Mouse (Mus musculus) frontal cortex, postnatal 14 days (tissue): ENCODE results near the gene Dock9.
"Not testable (repeated sequence)": the region's sequence is repeated elsewhere in the genome, so short reads cannot be mapped to it uniquely, and the experiment has no call there.

Source experiments
- DNase-seq, 2 experiments: peaks; one replicate each; pipeline ENCODE4 v3.0.0; 2022; ENCODE audit warnings: low spot score in 2 of 2

Gene Dock9

GRCm38 (mm10) chr14:121698620-121698950, 99.1 kb downstream of the Dock9 start:
- DNase-seq = no peak

DNA sequence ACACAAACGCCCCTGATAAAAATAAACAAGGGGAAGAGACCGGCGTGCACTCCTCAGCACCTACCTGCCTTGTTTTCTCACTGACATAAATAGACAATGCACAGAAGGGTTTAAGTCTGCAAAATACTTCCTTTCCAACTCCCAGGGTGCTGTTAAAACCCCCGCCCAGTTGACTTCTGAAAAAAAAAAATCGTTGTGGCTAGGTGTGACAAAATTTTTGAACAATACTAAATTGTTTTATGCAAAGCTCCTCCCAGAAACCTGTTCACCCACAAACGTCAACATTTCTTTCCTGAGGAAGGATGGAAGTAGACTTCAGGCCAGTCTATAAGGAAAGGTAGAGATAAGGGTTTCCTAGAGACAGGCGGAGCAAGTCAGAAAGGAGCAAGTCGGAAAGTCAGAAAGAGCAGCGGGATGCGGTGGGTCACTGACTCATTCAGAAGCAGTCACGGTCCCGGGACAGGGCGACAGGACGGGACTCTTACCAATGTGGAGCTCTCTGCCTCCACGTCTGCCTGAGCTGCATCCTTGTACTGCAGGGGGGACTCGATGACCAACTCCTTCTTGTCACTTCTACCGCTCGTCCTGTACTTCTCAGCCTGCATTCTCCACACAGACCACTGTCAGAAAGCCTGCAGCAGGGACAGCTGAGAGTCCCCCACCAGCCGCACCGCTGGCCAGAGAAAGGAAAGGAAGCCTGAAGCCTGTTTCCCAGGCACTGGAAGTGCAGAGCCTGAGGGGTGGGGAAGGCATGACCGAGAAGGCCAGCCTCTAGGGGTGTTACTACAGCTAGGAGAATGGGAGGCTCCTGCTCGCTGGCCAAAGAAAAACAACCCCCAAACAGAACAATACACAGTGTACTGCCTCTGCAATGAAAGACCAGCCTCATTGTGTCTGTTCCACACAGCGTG, 99.7 kb downstream of the Dock9 start:
- DNase-seq = peak; percentile 30 to 48

DNA sequence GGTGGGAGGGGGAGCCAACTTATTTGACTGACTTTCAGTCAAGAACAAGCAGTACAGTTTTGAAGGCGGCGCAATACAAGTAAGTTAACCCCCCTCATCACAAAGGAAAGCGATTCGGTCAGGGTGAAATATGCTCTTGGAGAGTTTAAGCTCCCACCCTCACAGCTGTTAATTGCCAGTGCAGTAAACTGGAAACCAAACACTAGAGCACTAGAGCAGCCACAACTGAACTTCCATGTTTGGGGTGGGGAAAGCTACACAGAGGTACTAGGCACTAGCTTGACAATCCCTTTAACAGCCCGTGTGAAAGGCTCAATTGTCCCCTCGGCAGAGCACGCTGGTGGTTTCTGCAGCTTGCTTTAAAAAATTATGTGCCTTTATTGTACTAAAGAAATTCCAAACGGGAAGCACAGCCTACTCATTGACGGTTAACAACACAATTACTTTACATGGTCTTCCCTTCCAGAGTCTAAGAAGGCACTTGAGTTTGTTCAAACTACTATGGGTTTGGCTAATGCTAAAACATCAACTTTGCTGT, 100.4 kb downstream of the Dock9 start:
- no peak for DNase-seq

DNA sequence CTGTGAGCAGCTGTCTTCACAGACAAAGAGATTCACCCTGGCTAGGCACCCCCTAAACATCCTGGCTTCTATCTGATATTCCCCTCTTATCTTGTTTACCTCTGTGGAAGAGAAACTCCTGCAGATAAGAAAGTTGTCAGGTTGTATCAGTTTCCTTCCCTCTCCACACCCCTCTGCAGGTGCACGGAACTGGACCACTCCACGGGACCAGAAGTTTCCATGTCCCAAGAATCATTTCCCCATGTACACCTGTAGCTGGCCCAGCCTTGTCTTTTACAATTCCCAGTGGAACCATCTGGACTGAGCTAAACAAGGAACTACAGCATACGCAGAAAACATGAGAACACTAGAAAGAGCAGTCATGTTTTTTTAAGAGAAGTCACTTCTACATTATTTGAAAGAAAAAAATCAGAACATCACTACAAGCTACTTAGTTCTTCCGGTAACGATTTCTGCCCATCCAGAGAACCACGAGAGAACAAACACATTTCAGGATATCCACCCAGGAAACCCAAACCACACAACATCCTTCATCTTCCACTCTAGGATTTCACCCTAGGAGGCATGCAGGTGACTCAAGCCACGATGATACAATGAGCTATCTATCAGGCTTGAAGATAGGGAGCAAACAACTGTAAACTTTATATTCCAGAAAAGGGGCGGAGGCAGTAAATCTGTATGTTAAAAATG, 101.1 kb downstream of the Dock9 start:
- no peak for DNase-seq

DNA sequence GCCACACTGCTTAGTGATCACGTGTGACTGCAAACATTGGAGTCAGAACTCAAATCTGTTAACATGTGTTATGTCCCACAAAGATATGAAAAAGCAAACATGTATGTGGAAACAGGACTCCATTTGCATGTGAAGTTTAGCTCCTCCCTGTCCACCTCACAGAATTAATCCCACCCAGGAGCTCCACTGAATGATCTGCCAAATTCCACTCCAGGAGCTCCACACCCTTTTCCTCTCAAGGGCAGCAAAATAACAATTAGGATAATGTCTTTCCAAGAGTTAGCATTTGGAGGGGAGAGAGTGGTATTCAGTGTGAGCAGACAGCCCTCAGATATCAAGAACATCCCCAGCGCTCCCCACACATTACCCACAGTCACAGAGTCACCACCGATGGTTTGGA, 102.9 kb downstream of the Dock9 start:
- no peak for DNase-seq

DNA sequence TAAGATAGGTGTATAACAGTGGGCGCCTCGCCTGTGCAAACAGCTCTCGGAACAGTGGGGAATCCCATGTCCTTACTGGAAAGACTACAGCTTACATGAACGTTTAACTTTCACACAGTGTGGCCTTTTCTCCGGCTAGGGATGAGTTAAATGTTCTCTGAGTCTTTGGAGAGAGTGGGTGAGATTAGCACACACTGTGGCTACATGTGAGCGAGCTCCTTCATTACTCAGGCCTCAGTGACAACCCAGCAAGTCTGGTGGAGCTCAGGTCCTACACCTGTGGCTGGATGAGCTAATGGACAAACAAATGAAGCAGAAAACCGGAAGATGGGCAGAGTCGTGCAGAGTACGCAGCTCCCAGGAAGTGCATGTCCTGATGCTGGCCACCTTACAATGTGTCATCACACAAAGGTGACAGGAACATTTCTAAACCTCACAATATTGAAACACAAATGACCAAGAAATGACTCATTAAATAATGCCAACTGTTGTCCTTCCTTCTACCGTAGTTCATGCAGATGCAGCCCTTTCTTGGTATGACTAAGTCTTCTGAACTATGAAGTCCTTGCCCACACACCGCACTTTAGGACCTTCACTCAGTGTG, 103.5 kb downstream of the Dock9 start:
- no peak for DNase-seq

- not testable (repeated sequence) for DNase-seq
These were observed 108.0 kb downstream of the Dock9 start for GRCm38 (mm10) chr14:121689649-121690048.

GRCm38 (mm10) chr14:121688175-121688574, 109.5 kb downstream of the Dock9 start:
- no peak for DNase-seq

DNA sequence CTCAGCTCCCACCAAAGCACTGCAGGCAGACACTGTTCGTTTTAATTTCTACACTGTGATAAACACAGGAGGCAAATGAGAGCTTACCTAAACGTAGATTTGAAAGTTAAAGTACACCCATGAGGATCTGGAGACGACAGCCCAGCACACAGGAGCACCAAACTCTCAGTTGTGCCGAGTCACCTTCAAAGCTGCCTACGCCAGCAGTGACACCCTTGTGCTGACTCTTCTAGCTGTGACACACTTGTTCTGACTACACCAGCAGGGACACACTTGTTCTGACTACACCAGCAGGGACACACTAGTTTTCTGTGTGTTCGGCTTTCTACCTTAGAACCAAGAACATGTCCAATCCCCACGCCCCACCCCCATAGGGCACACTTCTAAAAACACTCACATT, 110.4 kb downstream of the Dock9 start:
- DNase-seq = no peak

- no peak for DNase-seq
These were observed 118.7 kb downstream of the Dock9 start for GRCm38 (mm10) chr14:121678913-121679312.

DNA sequence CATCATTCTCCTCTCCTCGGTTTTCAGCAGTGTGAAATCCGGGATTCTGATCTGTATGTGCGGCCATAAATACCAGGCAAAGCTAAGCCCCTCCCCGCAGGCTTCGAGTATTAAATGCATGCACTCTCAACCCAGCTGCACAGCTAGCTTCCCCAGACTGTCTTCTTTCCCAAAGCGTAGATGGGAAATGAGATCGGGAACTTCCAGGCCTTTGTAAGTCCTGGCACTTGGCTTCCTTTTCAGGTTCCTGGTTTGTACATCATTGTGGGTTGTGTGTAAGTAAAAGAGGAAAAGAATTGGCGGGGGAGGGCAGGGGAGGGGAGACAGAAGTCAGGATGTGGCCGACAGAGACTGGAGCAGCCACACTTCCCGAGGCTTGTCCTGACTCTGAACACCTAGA, 119.2 kb downstream of the Dock9 start:
- no peak for DNase-seq

GRCm38 (mm10) chr14:121676596-121677330, 120.9 kb downstream of the Dock9 start:
- DNase-seq = no peak

GRCm38 (mm10) chr14:121676121-121676591, 121.5 kb downstream of the Dock9 start:
- no peak for DNase-seq

- DNase-seq = no peak
These were observed 122.1 kb downstream of the Dock9 start for GRCm38 (mm10) chr14:121675579-121675978.

DNA sequence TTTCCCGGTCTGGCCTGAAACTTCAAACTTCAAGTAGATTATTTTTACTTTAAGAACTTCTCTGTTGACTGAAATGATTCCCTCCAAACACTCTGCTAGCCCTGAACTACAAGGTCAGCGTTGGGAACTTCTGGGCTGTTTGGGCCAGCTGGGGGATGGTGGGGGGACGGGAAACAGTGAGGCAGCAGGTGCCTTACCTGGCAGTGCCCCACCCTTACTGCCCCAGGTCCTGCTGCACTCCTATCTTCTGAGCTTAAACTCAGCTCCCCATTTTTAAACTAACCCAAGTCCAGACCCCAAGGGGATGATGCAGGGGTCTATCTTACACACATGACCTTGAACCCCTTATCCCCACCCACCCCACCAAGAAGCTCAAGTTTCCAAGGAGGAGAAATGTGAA, 122.5 kb downstream of the Dock9 start:
- DNase-seq = no peak

GRCm38 (mm10) chr14:121670016-121670415, 127.6 kb downstream of the Dock9 start:
- no peak for DNase-seq

DNA sequence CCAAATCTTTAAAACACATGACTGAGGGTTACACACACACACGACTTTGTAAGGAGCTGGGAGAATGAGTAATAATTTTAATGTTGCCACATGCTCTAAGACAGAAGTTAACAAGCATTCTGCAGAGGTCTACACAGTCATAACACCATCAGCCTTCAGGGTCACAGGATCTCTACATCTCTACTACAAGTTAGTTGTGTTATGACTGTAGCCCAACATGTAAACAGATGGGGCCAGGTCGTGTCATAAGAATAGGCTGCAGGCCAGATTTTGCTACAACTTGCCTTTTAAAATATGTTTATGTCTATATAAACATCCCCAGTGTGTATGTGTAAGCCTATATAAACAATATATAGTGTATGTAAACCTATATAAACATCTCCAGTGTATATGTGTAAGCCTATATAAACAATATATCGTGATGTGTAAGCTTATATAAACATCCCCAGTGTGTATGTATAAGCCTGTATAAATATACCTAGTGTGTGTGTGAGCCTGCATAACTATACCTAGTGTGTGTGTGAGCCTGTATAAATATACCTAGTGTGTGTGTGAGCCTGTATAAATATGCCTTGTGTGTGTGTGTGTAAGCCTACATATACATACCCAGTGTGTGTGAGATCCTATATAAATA, 130.9 kb downstream of the Dock9 start:
- no peak for DNase-seq

DNA sequence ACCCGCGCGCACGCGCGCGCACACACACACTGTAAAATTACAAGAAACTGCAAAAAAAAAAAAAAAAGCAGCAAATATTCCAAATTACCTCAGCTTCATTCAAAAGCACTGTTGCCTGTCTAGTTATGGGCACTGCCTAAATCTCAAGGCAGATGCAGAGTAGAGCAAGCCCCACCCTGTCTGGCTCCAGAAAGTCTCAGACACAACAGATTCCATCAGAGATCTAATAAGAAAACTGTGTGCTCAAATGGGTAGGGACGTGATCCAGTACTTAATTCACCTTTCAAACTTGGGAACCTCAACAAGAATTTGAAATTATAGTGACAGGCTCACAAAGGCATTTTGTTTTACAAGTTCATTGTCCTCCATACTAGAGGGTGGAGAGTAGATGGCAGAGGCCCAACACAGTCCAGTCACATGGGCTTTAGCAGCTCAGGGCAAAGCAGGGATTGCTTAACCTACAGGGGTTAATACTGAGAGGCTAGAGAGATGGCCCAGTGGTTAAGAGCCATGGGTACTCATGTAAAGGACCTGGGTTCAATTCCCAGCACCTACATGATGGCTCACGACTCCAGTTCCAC, 131.9 kb downstream of the Dock9 start:
- no peak for DNase-seq

GRCm38 (mm10) chr14:121663913-121664312, 133.7 kb downstream of the Dock9 start:
- no peak for DNase-seq

DNA sequence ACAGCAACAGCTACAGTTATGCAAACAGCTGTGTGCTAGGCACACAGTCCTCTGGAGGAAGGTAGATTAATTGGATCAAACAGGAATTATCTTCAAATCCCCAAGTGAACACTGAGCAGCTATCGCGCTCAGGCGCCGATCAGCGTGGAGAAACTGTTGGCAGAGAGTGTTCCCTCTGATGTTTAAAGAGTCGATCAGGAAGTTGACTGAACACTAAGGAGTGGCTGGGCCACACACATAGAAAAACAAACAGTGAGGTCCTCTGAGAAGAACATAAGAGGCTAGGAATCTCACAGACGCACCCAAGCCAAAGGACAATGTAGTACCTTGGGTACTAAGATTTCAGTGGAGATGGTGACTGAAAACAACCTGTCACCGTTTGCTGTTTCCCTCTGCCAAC, 136.7 kb downstream of the Dock9 start:
- DNase-seq = no peak
